Mouse (Mus musculus) embryonic stem cell, embryonic (primary cell): ENCODE data around the gene Itgb5.

Experiments
- CTCF ChIA-PET, 4 experiments: fragments of 300-600 bp in 2 of 4; fragments of 350-600 bp in 2 of 4; sonication (Branson Sonifier 250); formaldehyde crosslinking; loops; one replicate each; lab custom pipeline; 2022; ENCODE audit warnings: inconsistent platforms in 2 of 4; lab: Charles Lee
- POLR2A ChIA-PET, 4 experiments: fragments of 300-600 bp in 2 of 4; fragments of 350-600 bp in 2 of 4; sonication (Branson Sonifier 250); formaldehyde crosslinking; loops; one replicate each; lab custom pipeline; 2022; ENCODE audit warnings: antibody characterized with exemption in 4 of 4, inconsistent platforms in 1 of 4; lab: Charles Lee

Gene Itgb5

DNA sequence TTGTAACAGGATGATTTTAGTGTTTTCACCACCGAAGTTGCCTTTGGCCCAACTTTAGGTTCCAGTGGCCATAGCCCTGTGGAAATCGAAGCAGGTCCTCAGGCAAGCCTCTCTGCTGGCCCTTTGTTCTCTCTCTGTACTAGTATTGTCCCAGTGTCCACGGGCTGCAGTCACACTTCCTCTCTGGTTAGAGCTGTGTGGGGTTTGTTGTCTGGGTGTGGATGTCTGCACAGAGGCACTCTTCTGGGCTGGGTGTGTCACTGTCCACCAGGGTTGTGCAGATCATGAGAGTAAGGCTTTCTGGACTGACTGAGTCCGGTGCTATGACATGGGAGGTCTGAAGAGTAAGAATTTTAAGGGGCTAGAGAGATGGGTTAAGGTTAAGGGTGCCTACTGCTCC, 85.5 kb downstream of the Itgb5 start:
- ChIA-PET POLR2A (interaction anchor here in 1 of 4 experiments (0.6 kb wide), 1 partner anchor 712 kb away, joined by 3 read pairs; no protein-coding TSS in a partner anchor), CTCF (interaction anchor here in 1 of 4 experiments (0.8 kb wide), 1 partner anchor 20 kb away, joined by 3 read pairs; no protein-coding TSS in a partner anchor)

DNA sequence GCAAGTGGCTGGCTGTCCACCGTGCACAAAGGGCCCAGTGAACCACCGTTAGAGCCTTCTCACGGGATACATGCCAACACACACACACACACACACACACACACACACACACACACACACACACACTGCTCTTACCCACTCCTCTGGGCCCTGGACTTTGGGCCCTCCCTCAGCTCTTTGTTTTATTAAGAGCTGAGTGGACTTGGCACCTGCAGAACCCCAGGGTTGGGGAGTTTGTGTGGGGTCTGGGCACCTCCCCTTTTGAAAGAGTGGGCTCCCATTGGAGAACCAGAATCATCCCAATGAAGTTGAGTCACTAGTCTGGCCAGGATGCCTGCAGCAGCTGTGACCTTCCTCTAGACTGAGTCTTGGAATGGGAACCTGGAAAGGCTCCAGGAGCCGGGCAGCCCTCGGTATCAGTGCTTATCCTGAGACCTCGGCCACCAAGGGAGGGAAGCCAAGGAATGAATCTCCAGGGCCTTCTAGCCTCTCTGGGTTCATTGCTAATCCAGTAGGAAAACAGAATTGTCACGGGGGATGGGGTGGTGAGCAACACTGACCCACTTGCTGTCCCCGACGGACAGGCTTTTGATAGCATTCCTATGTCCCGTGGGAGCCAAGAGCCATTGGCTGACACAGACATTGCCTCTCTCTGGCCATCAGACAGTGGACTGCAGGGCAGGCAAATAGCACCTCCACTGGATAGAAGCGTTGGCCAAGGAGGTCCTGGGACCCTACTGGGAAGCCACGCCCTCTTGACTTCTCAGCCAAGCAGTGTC, 87.2 kb downstream of the Itgb5 start:
- ChIA-PET CTCF (interaction anchor here (0.6 to 1.3 kb wide), 5 partner anchors 22 to 199 kb away, joined by 3 read pairs; no protein-coding TSS in a partner anchor), POLR2A (interaction anchor here in 2 of 4 experiments (0.6 to 1.9 kb wide), 4 partner anchors 11 to 613 kb away, joined by 3 to 9 read pairs (median 4); no protein-coding TSS in a partner anchor)

DNA sequence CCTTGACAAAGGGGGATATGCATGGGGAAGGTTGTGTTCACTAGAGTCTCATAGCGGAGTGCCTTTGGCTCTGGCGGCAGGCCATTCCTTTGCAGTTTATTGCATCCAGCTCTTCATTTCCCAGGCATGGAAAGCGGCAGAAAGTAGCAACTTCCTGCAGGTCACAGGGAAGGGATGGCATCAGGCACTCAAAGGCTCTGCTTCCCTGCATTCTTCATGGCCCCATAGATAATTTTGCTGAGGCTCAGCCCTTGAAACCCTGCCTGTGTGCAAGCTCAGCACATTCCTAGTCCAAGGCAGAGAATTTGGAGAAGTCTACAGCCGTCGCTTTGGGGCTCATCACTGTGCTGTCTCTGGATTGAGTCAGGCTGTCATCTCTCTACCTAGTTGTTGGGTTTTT, 87.9 kb downstream of the Itgb5 start:
- ChIA-PET CTCF (interaction anchor here in 2 of 4 experiments (0.6 kb wide), 2 partner anchors 69 to 127 kb away, joined by 3 read pairs; no protein-coding TSS in a partner anchor), POLR2A (interaction anchor here in 1 of 4 experiments (1.1 to 1.9 kb wide), 2 partner anchors 10 to 12 kb away, joined by 3 to 4 read pairs; no protein-coding TSS in a partner anchor)

DNA sequence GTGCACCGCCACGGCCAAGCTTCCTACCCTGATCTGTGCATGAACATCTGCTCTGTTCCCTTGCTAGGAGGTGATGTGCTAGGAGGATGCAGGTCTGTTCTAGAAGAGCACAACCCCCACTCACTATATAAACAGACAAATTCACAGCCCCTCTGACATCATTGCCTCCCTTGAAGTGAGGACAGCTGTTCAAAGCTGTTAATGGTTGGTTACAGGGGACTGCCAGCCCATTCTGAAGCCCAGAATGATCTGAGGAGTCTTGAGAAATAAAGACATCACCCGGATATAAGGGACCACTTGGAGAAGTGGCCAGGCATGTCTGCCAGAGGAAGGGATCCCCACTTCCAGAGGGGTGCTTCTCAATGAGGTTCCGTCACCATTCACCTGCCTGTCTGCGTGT, 88.5 kb downstream of the Itgb5 start:
- POLR2A ChIA-PET: interaction anchor here in 2 of 4 experiments (0.6 to 1.1 kb wide), 2 partner anchors 9 to 97 kb away, joined by 3 read pairs; no protein-coding TSS in a partner anchor
- CTCF ChIA-PET: no interaction called here

DNA sequence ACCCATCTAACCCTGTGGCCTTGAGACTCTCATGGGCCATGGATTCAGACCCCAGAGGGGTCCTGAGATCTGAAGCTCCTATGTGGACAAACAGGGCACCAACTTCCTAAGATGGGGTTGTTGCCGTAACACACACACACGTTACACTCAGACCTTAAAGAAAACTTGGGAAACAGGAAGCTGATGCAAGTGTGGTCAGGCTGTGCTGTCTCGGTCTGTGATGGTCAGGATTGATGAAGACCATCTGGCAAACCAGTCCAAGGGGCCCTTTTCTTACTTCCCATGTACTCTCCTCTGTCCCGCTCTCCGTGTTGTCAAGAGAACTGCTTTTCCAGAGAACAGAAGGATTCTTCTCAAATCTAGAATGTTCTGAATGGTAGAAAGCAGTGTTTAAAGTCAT, 92.0 kb downstream of the Itgb5 start:
- CTCF ChIA-PET: interaction anchor here in 2 of 4 experiments (0.9 to 1.3 kb wide), 2 partner anchors 67 to 101 kb away, joined by 3 to 4 read pairs; no protein-coding TSS in a partner anchor
- POLR2A ChIA-PET: interaction anchor here in 3 of 4 experiments (0.5 to 1.6 kb wide), 6 partner anchors 16 to 152 kb away, joined by 3 to 9 read pairs (median 5); no protein-coding TSS in a partner anchor

DNA sequence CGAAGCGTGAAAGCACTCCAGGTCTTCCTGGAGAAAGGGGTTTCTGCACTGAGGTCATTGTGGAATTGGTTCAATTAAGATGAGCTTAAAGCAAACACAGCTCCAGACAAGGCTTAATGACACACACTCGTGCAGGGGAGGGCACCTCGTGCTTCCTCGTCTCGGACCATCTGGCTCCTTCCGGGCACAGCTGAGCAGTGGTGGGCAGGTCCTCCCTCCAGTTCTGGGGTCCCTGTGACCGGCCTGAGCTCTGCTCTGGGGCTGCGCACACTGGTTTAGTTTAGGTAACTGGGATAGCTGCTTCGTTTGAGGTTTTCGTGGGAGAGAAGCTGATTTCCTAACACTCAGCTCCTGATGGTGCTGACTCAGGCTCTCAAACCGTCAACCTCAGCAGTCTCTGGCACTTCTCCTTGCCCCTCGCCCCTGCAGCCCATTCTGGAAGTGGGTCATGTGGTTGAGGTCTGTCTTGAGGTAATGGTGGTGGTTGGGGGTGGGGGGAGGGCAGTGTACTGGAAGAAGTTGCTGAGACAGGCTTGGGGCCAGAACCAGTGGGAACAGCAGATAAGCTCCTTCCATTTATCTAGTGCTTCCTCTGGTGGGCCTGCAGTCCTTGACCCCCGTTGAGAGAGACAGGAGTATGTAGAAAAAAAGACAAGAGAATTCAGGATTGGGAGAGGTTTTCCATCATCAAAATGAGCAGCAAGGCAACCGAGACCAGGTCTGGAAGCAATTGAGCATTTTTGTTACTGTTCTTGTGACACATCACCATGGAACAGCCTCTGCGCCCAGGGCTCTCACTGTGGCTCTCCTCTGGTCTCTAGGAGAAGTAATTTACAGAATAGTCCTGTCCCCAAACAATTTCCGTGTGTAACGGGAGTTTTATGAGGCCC, 92.9 kb downstream of the Itgb5 start:
- ChIA-PET CTCF (interaction anchor here in 3 of 4 experiments (0.6 to 1.3 kb wide), 3 partner anchors 33 to 102 kb away, joined by 3 to 4 read pairs (median 3); no protein-coding TSS in a partner anchor), POLR2A (interaction anchor here in 2 of 4 experiments (0.6 to 1.6 kb wide), 8 partner anchors 11 to 112 kb away, joined by 3 to 5 read pairs (median 3); no protein-coding TSS in a partner anchor)

DNA sequence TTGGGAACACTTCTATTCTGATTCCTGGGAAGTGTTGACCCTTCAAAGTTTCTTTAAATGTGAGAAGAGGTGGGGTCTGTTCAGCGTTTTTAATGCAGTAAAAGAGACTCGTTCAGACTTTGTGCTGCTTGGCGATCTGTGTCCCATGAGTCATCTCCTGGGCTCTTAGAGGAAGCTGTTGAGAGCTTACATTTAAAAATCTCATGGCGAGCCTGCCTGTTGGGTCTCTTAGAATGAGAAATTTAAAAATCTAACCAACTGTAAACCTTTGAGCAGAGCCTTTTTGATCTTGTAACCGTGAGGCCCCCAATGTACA, 93.5 kb downstream of the Itgb5 start:
- ChIA-PET POLR2A (interaction anchor here in 2 of 4 experiments (0.9 to 1.4 kb wide), 3 partner anchors 11 to 93 kb away, joined by 3 to 4 read pairs (median 3); no protein-coding TSS in a partner anchor), CTCF (interaction anchor here in 1 of 4 experiments (0.5 kb wide), 1 partner anchor 102 kb away, joined by 3 read pairs; no protein-coding TSS in a partner anchor)

DNA sequence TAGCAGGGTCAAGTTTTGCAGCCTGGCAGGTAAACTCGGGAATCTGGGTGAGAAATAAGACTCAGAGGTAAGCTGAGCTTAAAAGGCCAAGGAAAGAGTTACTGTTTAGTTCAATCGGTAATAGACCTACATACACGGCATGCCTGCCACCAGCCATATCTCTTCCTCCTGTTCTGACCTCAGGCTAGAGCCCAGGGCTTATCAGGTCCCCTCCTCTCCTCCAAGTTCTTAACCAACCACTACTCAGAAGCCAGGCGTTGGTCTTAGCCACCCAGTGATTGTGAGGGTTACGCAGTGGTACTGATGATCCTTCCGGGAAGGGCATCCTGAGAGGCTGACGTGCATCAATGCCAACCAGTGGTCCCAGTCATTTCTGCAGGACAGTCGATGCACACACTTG, 94.3 kb downstream of the Itgb5 start:
- POLR2A ChIA-PET: no interaction called here
- CTCF ChIA-PET: interaction anchor here in 1 of 4 experiments (0.7 kb wide), 1 partner anchor 103 kb away, joined by 9 read pairs; no protein-coding TSS in a partner anchor

DNA sequence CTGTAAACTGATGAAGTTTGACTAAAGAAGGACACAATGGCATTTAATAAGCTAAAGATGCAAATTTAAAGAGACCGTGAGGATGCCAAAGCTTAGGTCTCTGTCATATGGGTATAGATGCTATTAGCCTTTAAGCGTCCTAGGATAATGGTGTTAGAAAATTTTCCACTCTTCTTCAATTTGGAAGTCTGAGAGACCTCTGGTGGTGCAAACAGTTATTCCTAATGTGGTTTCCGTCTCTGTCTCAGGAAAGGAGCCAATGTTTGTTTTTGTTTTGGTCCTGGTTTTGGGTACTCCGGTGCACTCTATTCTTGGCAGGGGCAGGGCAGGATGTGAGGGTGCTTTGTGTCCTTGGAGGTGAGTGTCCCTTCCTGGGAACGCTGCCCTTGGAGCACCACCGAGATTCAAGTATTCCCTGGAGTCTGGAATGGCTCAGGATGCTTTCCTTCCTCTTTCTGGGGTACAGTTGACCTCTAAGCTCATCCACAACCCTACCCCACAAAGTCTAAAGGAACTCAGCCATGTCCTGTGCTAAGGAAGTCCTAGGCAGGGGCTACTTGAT, 97.9 kb downstream of the Itgb5 start:
- POLR2A ChIA-PET: interaction anchor here in 2 of 4 experiments (0.6 to 2.1 kb wide), 6 partner anchors 8 to 785 kb away, joined by 3 to 11 read pairs (median 4); no protein-coding TSS in a partner anchor
- CTCF ChIA-PET: interaction anchor here in 2 of 4 experiments (0.6 to 1.0 kb wide), 2 partner anchors 107 to 131 kb away, joined by 3 read pairs; no protein-coding TSS in a partner anchor

DNA sequence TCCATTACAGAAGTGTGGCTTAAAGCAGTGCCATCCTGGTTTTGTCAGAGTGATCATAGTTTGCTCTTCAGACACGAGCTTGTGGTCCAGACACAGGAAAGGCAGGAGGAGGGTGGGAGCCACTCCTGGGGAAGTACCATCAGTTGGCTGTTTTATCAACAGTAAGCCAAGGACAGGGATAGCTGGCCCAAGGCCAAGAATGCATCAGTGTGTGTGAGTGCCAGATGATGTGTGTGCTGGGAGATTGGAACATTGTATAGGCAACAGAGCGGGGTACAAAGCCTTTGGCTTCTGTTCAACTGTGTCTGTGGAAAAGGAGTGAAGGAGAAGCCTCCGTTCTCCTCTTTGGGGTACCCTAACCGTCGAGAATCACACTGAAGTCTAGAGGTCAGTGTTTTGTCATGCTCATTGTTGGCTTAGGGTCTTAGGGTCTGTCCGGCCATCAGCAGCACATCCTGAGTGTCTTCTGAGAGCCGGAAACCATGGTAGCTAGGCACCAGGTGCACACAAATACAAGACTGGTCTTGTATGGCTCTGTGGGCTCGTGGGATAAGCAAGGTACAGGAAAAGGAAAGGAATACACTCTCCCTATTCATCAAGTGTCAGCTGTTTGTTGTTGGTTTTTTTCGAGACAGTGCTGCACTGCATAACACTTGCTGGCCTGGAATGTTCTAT, 99.5 kb downstream of the Itgb5 start:
- ChIA-PET POLR2A (interaction anchor here in 1 of 4 experiments (0.5 kb wide), 1 partner anchor 447 kb away, joined by 3 read pairs; no protein-coding TSS in a partner anchor), CTCF (interaction anchor here in 1 of 4 experiments (1.0 kb wide), 1 partner anchor 108 kb away, joined by 3 read pairs; no protein-coding TSS in a partner anchor)

DNA sequence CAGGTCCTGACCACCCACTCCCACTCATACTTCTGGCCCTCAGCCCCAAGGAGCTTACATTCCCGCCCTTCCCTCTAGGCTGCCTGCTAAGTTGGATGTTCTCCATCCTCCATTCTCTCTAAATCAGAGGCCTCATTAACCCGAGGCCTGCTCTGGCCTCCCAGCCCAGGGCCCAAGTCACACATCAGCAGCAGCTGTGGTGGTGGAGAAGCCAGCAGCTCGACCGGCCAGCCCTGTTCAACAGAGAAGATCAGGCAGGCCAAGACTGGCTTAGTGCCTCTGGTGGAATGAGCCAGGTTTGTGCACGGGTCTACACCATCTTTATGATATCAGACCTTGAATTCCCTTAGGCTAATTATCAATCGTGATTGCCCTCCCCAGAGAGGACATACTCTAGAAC, 101.3 kb downstream of the Itgb5 start:
- POLR2A ChIA-PET: interaction anchor here in 1 of 4 experiments (0.5 to 0.6 kb wide), 2 partner anchors 137 to 498 kb away, joined by 3 to 4 read pairs; no protein-coding TSS in a partner anchor
- CTCF ChIA-PET: interaction anchor here in 1 of 4 experiments (0.6 kb wide), 1 partner anchor 69 kb away, joined by 4 read pairs; no protein-coding TSS in a partner anchor

DNA sequence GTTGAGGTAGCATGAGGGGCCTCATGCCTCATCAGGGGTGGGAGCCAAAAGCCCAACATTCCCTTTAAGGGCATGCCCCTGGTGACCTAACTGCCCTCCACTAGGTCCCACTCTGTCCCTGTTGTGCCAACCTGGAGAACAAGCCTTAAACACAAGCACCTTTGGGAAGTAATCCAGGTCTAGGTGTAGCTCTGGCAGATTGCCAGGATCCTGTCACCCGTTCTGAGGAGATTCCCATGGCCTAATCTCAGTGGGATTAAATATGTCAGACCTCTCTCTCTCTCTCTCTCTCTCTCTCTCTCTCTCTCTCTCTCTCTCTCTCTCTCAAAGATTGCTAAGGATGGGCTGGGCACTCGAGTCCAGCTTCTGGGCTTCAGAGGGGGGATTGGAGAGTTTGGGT, 102.2 kb downstream of the Itgb5 start:
- ChIA-PET POLR2A (interaction anchor here in 2 of 4 experiments (0.7 kb wide), 3 partner anchors 9 to 263 kb away, joined by 3 to 5 read pairs (median 4); no protein-coding TSS in a partner anchor), CTCF (interaction anchor here in 1 of 4 experiments (0.6 to 0.7 kb wide), 2 partner anchors 107 to 109 kb away, joined by 3 to 4 read pairs; no protein-coding TSS in a partner anchor)

DNA sequence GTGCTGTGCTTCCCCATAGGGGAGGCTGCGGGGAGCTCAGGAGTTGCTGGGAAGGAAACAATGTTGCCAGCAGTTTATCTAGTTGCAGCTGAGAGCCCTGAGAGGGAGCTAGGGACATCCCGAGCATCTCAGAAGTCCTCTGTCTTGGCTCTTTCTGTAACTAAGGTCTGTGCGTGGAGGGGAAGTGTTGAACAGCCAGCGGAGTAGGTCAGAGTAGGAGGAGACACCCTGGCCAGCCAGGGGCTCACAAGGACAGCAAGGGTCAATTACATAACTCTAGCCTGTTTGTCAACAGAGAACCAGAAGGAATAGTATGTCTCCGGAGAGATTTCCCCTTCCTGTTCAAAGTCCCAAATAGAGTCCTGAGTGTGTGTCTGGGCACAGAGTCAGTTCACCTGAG, 102.7 kb downstream of the Itgb5 start:
- CTCF ChIA-PET: interaction anchor here in 2 of 4 experiments (0.6 to 1.2 kb wide), 3 partner anchors 107 to 111 kb away, joined by 3 to 5 read pairs (median 4); no protein-coding TSS in a partner anchor
- POLR2A ChIA-PET: interaction anchor here in 1 of 4 experiments (0.7 kb wide), 1 partner anchor 263 kb away, joined by 3 read pairs; no protein-coding TSS in a partner anchor

DNA sequence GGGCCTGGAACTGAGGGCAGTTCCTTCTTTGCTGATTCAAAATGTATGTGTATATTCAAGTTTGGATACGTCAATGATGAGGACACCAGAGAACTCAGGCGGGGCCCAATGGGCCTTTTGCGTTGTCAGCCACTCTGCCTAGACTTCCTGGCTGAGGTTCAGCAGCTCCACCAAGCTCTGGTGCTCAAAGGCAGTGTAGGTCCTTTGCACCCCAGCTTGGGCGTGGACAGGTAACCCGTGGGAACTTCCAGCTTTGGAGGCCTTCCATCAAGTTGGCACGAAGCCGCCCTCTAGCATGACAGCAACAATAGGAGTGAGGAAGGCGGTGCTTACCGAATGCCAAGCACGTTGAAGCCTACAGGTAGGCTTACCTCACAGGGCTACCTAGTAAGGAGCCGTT, 103.9 kb downstream of the Itgb5 start:
- CTCF ChIA-PET: interaction anchor here in 1 of 4 experiments (0.9 kb wide), 1 partner anchor 17 kb away, joined by 3 read pairs; no protein-coding TSS in a partner anchor
- POLR2A ChIA-PET: interaction anchor here in 2 of 4 experiments (0.5 to 1.9 kb wide), 3 partner anchors 10 to 113 kb away, joined by 4 to 9 read pairs (median 8); no protein-coding TSS in a partner anchor

DNA sequence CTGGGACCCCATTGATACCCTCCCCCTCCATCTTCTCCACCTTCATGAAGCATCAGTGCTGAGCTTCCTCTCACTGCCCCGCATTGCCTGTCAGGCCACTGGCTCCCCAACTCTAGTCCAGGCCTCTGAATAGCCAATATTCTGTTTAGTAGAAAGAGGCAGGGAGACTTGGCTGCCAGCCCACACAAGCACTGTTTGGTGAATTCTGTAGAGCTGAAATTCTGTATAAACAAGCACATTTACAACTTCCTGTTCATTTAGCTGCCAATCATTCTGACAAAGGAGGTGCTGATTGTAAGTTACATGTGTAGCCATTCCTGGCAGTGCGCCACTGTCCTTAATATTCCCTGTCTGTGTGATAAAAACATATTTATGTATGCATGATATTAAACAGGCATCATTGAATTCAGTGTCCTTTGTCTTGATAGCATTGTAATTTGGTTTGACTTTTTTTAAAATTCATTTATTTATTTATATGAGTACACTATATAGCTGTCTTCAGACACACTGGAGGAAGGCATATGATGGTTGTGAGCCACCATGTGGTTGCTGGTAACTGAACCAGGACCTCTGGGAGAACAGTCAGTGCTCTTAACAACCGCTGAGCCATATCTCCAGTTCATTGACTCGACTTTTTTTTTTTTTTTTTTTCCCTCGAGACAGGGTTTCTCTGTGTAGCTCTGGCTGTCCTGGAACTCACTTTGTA, 105.4 kb downstream of the Itgb5 start:
- POLR2A ChIA-PET: interaction anchor here in 1 of 4 experiments (0.7 to 1.9 kb wide), 4 partner anchors 8 to 906 kb away, joined by 4 to 8 read pairs (median 4); no protein-coding TSS in a partner anchor
- CTCF ChIA-PET: interaction anchor here (0.6 to 1.2 kb wide), 7 partner anchors 8 to 171 kb away, joined by 3 to 7 read pairs (median 3); no protein-coding TSS in a partner anchor
